Mouse (Mus musculus) kidney, adult 2 months (tissue): Measurements from ENCODE around the gene Ubap2l.

ENCODE experiments used
- CTCF ChIP-seq: fragments of 200-500 bp; conservative IDR thresholded peaks from 2 replicates; pipeline ENCODE4 v1.5.1; 2011; ENCODE audit warnings: low read depth, mild to moderate bottlenecking, control low read depth, low read length, moderate library complexity, mixed read lengths; ENCODE audit not compliant: insufficient read depth, insufficient read length
- POLR2A ChIP-seq: fragments of 200-500 bp; IDR thresholded peaks from one replicate; pipeline ENCODE4 v1.6.1; 2011; ENCODE audit warnings: low read depth, low read length, control low read depth

GRCm38 (mm10) chr3:89965972-89966371, 86.5 kb downstream of the Ubap2l start:
- TF ChIP-seq CTCF = no peak
- TF ChIP-seq POLR2A = no peak
